Mouse (Mus musculus) left cerebral cortex, adult 18-20 months (tissue): Measurements from ENCODE around the gene Actr5. TPM values are rescaled to one million over a fixed set of nuclear protein-coding genes. Genes with fewer than 3 reads are reported as not detected.

Source experiments
- DNase-seq, 2 experiments: peaks; one replicate each; pipeline ENCODE4 v3.0.0; 2021 to 2022; ENCODE audit warnings: low spot score in 2 of 2, mixed read lengths in 1 of 2
- total RNA-seq, 2 experiments: library from RNA; stranded (reverse); gene quantifications; 2 replicates each; pipeline ENCODE4 v1.2.3; 2021

The Actr5 gene
- total RNA-seq, 2 experiments from 2014 or later: 11.3 to 12.1 TPM

GRCm38 (mm10) chr2:158666071-158666800, 41.5 kb downstream of the Actr5 start:
- DNase-seq: no peak

GRCm38 (mm10) chr2:158667022-158667670, 42.5 kb downstream of the Actr5 start:
- DNase-seq: peak; percentile 80 to 81

GRCm38 (mm10) chr2:158667671-158668432, 43.2 kb downstream of the Actr5 start:
- peak in 1 of 2 experiments; percentile 66 for DNase-seq

- DNase-seq: peak in 1 of 2 experiments; percentile 51
These were observed 43.8 kb downstream of the Actr5 start for GRCm38 (mm10) chr2:158668433-158669010.

GRCm38 (mm10) chr2:158669199-158670195, 44.8 kb downstream of the Actr5 start:
- DNase-seq: no peak

- no peak for DNase-seq
These were observed 45.9 kb downstream of the Actr5 start for GRCm38 (mm10) chr2:158670571-158670970.

GRCm38 (mm10) chr2:158672829-158673228, 48.1 kb downstream of the Actr5 start:
- DNase-seq: no peak

- DNase-seq: no peak
These were observed 48.8 kb downstream of the Actr5 start for GRCm38 (mm10) chr2:158673493-158673892.

- no peak for DNase-seq
These were observed 49.4 kb downstream of the Actr5 start for GRCm38 (mm10) chr2:158674131-158674530.

- DNase-seq: no peak
These were observed 50.1 kb downstream of the Actr5 start for GRCm38 (mm10) chr2:158674759-158675158.

GRCm38 (mm10) chr2:158675161-158675560, 50.5 kb downstream of the Actr5 start:
- DNase-seq: no peak

- DNase-seq: no peak
These were observed 51.3 kb downstream of the Actr5 start for GRCm38 (mm10) chr2:158675907-158676533.

- no peak for DNase-seq
These were observed 53.3 kb downstream of the Actr5 start for GRCm38 (mm10) chr2:158677946-158678345.

- DNase-seq: no peak
These were observed 54.4 kb downstream of the Actr5 start for GRCm38 (mm10) chr2:158679091-158679490.

GRCm38 (mm10) chr2:158680357-158680889, 55.7 kb downstream of the Actr5 start:
- no peak for DNase-seq

- no peak for DNase-seq
These were observed 57.0 kb downstream of the Actr5 start for GRCm38 (mm10) chr2:158681714-158682113.

GRCm38 (mm10) chr2:158682344-158683037, 57.8 kb downstream of the Actr5 start:
- DNase-seq: no peak

GRCm38 (mm10) chr2:158683038-158683413, 58.3 kb downstream of the Actr5 start:
- no peak for DNase-seq

- DNase-seq: no peak
These were observed 59.7 kb downstream of the Actr5 start for GRCm38 (mm10) chr2:158684247-158684843.
